Mouse (Mus musculus) induced T-regulatory cell, adult 2 months (primary cell): ENCODE measurements around the gene Gm21732.
"Not testable (repeated sequence)": the region's sequence is repeated elsewhere in the genome, so short reads cannot be mapped to it uniquely, and the experiment has no call there.

ENCODE experiments used
- DNase-seq: peaks from one replicate; pipeline ENCODE4 v3.0.0-alpha.2; 2012; ENCODE audit warnings: low read depth

Gm21732 gene

GRCm38 (mm10) chrY:38575591-38575990 is at the start of gene Gm21732:
Gm21732 (minus strand) TSS chrY:38575691.
- not testable (repeated sequence) for DNase-seq
